Mouse (Mus musculus): ENCODE data around the gene Nlrp3.

DNA sequence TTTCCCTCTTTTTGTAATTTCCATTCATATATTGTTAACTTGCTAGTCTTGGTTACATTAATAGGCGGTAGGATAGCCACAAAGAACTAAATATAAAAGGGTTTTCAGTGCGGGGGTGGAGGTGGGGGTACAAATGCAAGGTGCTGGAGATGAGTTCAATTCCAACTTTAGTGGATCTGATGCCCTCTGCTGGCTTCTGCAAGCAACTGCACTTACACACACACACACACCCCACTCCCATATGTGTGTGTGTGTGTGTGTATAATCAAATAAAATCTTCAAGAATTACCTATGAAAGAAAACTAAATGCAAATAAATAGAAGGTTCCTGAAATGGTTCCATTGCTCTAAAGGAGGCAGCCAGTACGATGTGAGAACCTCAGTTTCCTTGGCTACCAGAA, 27.9 kb downstream of the Nlrp3 start:
- TF ChIP-seq EP300 (IDR thresholded peaks at IDR 0.05; ENCODE audit: low read depth) (no peak), CTCF (IDR thresholded peaks at IDR 0.05; ENCODE audit: low read depth) (peak; percentile 43)

All from heart, postnatal 0 days (tissue).